Mouse (Mus musculus) monocyte, adult 2 months (primary cell): ENCODE measurements around the gene Trp53.
"Not testable (repeated sequence)": the region's sequence is repeated elsewhere in the genome, so short reads cannot be mapped to it uniquely, and the experiment has no call there.

Experiments
- DNase-seq, 2 experiments: peaks; one replicate each; pipeline ENCODE4 v3.0.0; 2022; ENCODE audit warnings: low spot score in 2 of 2, low read depth in 1 of 2

Trp53 gene

DNA sequence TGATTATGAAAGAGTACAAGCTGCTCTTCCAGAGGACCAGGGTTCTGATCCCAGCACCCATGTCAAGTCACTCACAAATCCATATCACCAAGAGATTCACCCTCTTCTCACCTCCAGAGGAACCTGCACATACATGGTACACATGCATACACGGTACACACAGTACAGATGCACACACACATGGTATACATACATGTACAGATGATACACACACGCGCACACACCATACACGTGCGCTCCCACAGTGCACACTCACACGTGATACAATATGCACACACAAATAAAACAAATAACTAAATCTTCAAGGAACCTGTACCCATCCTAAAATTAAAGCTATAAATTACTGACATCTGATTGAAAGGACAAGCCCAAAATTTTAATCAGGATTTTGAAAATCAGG, 14.7 kb downstream of the Trp53 start:
- no peak for DNase-seq

DNA sequence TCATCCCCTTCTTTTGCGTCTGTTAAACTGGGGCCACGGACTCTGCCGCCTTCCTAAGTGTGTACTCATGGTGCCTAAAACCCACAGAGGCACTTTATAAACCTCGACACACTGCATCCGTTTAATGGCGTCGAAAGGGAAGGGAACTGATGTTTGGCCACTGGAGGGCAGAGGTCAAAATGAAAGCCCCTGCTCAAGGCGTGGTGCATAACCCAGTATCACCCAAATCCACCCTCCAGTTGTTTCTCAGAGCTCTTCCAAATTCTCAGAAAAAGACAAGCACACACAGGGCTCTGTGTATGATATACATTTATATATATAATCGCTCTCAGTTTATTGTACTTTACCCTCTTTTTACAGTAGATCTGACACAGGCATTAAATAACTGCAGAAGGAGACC, 19.3 kb downstream of the Trp53 start:
- DNase-seq = no peak

DNA sequence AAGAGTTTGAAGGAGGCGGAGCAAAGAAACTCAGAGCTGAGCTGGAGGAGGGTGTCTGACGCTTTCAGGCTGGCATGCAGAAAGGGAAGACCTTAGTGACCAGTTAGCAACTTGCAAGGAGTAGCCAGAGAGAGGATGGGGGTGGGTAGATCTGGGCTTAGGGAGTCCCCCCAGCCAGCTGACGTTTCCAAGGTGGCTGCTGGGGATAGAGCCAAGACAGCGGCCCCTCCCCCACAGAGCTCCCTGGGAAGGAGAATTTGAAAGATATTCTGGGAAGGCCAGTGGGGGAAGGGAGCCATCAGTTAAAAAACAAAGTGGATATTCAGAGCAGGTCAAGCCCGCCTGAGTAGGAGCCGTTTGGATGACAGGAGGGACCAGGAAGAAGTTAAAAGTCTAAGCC, 19.9 kb downstream of the Trp53 start:
- no peak for DNase-seq

DNA sequence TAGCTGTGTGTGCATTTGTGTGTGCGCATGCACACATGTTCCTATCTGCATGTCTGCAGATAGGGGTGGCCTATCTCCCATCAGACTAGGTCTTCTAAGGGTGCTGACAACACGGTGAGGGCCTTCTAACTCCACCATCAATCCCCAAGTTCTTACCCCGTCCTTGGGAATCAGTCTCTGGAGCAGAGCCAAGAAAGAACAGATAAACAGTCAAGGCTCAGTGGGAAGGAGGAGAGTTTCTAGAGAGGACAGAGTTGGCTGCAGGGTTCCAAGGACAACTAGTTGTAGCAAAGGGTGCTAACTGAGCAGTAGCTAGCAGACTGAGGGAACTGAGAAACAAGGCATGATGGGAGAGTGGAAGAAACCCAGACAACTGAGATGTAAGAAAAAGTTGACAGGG, 21.6 kb downstream of the Trp53 start:
- DNase-seq = no peak

DNA sequence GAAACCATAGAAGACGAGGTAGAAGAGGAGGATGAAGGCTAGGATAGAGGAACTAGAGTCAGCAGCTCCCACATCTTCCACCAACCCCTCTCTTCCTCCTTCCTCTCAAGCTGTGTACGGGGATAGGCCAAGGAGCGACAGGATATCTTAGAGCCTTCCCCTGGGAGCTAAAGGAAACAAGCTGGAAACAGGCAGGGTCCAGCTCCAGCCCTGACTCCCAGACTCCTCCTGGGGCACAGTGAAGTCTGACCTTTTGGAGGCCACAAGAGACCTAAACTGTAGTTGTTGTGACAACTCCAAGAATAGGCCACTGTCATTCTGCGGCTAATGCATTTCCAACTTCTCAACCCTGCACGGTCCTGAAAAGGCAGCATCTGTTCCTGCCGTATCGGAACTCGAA, 23.4 kb downstream of the Trp53 start:
- DNase-seq = no peak

DNA sequence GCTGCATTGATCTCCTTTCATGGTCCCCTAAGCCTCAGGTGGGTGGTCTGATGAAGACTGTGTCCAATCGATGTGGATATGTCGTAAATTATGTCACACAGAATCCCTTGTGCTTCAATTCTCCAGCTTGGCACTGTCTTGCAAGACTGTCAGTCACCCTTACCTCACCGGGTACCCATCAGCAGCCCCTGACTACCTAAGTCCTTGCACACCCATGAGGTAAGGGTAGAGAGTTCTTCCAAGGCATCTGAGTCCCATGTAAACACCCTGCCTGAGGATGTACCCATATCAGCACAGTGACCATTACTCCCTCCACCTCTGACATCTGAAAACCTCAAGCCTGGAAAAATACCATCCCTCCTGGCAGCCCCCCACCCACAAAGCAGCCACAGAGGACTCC, 24.2 kb downstream of the Trp53 start:
- DNase-seq = no peak

DNA sequence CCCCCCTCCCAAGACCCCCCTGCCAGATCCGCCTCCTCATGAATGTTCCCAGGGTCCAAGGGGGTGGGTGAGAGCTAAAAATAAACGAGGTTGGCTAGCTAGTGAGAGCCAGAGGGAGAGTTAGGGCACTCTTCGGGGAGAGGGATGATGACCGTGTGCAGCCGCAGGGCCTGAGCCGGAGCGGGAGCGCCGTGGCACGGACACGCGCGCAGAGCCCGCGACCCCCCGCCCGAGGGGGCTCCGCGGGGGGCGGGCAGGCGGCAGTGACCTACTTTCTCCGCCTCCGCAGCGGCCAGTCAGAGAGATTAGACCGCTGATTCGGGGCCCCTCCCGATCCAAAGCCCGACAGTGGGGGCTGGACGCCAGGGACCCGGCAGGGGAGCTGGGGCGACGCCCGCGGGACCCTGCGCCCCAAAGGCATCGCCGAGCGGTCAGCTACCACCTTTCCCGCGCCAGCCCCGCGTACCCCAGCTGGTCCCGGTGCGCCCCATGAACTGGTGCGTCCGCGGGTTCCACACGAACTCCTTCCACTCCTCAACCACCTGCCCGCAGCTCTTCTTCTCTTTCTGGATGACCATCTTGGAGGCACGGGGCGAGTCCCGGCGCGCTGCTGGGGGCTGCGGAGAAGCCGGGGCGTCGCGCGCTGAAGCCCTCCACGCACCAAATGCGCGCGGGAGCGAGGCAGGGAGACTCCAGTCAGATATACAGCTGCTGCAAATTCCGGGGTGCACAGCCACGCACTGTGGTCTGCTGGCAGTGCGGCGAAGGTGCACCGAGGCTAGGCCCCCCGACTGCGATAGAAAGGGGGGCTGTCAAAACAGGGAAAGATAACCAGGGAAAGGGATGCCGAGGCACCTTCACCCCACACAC, 24.9 kb downstream of the Trp53 start:
- no peak for DNase-seq

DNA sequence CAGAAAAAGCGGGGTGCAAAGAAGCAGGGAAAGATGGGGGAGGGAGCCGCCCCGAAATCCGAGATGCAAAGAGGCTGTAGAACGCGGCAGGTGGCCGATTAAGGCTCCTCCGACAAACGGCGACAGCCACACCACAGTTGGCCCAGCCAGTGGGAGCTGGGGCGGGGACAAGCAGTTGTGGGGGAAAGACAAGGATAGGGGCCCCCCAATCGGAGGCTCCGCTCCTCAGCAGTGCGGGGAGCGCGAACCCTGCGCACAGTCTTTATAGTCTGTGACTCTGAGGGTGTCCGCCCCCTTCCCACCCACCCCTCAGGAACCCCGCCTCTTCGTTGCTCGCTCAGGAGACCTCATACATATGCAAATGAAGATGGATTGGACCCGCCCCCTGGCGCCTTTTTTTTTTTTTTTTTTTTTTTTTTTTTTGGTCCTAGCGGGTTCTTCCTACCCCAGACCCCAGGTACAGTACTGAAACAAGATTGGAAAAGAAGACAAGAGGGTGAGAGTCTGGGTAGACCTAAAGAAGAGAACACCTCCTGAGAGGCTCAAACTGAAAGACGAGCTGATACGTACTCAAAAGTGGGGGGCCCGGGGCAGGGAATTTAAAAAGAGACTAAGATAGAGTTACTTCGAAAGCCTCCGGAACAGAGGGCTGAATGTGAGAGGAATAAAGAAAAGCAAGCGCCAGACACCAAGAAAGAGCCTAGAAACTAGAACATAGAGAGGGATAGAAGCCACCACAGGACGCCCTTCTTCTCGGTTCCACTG, 25.7 kb downstream of the Trp53 start, which contains the start of gene Atp1b2:
Atp1b2 (minus strand) TSS at position 217 of the 765 bp plus-strand sequence.
- DNase-seq = no peak

DNA sequence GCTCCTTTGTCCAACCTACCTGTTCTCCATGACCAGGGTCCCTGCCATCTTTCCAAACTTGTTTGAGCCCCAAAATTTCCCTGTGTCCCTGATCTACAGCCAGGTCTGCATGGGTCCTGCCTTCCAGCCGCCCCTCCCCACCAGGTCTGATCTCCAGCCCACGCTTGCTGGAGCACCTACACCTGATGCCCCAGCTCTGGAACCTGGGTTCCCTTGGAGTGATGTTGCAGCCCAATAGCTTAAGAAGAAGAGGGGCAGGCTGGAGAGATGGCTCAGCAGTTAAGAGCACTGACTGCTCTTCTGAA, 26.3 kb downstream of the Trp53 start:
- no peak for DNase-seq

DNA sequence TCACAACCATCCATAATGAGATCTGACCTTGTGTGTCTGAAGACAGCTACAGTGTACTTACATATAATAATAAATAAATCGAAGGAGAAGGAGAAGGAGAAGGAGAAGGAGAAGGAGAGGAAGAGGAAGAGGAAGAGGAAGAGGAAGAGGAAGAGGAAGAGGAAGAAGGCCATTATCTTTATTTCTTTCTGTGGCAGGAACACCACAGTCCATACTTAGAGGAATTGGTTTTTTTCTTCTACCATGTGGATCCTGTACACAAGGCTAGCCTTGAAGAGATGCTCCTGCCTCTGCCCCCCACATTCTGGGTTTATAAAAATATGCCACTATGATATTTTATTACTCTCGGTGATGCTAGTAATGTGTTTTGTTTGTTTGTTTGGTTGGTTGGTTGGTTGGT, 26.7 kb downstream of the Trp53 start:
- no peak for DNase-seq

DNA sequence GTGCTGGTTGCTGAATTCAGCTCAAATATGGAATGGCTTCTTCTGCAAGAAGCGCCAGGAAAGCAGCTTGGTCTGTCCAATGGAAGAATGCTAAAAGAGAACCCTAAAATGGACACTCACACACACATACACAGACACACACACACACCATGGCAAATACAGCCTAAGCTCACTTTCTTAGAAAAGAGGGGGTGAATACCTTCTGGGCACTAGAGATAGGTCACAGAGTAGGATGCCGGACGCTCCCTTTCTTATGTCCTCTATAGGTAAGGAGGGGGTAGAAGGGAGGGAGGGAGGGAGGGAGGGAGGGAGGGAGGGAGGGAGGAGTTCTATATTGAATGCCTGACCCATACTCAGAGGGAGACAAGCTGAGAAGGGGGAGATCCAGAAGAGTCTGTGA, 28.4 kb downstream of the Trp53 start:
- DNase-seq = no peak

DNA sequence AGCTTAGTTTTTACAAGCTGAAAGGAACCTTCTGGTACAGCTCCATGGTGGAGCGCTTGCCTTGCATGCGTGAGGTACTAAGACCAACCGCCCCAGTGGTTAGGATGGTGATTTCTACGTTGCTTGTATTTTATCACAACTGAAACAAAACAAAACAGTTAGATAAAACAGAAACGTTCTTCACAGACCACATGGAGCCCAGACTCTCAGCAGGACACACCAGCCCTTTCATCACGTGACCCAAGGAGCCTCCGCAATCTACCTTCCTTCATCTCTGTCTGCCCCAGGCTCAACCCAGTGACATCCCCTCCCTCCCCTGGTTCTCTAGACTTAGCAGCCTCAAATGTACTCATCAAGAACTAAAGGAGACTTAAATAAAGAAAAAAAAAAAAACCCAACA, 29.3 kb downstream of the Trp53 start:
- no peak for DNase-seq

DNA sequence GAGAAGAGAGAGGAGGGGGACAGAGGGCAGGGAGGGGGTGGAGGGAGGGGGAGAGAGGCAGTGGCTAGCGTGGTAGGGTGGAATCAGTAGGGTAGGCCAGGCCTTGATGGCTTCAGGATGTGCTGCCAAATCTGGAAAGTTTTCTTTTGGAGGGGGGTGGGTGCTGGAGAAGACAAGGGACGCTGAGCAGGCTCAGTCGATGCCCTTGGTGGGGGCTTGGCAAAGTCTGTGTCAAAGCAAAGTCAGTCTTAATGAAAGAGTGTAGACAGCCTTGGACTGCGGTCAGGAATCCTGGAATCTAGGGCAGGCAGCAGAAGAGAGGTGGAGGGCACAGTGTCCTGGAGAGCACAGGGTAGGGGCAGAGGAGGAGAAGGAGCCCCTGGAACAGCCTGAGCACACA, 30.7 kb downstream of the Trp53 start:
- no peak for DNase-seq

DNA sequence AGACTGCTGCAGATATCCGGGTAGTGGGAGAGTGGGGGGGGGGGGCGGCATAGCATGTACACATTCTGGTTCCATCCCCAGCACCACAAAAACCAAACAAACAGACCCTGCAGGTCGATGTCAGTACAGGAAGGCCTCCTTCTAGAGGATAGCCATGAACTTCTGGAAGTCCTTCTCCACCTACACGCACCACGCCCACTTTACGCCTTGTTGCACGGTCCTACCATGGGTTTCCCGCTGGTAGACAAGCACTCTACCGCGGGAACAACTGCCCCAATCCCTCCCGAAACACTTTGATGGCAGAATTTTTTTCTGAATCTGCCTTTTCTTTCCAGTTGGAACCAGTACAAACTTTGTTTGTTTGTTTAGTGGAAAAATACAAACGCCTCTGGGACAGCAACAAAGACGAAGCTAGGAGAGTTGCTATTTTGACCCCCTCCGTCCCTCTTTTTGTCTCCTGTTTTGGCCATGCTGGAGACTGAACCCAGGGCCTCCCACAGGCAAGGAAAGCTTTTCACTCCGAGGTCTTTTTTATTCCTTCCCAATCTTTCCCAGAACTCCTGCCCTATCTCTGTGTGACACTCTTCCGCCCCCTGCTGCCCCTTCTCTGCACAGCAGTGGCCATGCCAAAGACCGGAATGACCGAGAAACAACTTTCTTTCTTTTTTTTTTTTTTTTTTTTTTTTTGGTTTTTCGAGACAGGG, 33.5 kb downstream of the Trp53 start:
- DNase-seq = peak in 1 of 2 experiments; percentile 43

DNA sequence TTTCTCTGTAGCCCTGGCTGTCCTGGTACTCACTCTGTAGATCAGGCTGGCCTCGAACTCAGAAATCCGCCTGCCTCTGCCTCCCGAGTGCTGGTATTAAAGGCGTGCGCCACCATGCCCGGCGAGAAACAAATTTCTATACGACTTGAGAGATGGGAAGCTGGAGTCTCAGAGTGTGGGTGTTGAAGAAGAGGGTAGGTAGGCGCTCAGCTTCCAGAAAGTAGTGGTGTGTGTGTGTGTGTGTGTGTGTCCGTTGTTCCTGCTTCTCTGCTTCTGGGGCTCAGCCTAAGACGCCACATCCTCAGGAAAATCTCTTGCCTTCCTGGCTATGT, 34.1 kb downstream of the Trp53 start:
- DNase-seq = not testable (repeated sequence)

DNA sequence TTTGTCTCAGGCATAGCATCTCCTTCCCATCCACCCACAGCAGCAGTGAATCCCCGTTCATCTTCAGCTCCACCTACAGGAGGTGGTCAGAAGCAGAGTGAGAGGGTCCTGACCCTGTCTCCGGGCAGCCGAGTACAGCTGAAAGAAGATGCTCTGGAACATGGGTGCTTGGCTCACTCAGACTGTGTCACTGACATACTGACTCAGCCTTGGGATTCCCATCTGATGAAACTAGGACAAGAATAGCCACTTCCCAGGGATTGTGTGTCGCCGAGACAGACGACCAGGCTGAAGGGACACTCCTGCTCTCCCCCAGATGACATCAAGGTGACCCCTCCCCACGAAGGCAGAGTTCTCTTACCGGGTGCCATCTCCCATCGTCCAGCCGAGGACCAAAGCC, 36.6 kb downstream of the Trp53 start:
- no peak for DNase-seq

DNA sequence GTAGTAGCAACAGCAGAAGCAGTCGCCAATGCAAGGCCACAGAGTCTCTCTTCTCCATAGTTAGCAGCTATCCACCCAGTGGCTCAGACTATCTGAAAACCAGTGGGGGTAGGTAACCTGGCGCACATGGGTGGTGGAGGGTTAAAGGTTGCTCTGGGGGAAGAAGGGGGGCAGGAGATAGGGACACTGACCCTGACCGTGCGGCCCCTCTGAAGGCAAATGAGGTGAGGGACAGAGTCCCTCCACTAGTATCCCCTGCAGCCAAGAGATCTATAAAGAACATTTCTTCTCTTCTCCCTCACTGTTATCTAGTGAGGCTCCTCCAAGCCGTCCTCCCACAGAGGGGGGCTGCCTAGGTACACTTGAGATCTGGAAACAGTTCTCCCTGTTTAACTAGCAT, 37.6 kb downstream of the Trp53 start, which contains the start of gene Shbg:
Shbg (minus strand) TSS at position 101 of the 400 bp plus-strand sequence.
- no peak for DNase-seq

DNA sequence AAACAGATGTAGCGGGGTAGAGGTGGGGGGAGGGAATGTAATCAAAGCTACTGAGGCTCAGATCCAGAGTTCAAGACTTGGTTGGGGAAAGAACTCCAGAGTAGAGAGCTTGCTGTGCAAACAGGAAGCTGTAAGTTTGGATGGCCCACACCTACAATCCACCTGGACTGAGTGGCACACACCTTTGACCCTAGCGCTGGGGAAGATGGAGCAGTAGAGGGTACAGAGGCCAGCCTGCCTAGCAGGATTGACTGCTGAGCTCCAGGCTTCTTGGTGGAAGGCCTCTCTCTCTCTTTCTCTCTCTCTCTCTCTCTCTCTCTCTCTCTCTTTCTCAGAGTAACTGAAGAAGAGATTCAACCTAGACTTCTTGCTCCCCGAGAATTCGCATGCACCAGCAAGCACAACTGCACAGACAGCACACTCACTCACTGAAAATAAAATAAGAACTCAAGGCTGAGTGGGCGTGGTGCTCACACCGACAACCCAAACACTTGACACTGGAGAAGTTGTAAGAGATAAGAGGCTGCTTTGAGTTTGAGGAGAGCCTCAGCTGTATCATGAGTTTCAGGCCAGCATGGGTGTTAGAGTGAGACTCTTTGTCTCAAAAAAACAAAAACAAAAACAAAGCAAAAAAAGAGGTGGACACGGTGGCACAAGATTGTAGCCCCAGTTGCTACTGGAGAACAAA, 40.4 kb downstream of the Trp53 start:
- DNase-seq = no peak

DNA sequence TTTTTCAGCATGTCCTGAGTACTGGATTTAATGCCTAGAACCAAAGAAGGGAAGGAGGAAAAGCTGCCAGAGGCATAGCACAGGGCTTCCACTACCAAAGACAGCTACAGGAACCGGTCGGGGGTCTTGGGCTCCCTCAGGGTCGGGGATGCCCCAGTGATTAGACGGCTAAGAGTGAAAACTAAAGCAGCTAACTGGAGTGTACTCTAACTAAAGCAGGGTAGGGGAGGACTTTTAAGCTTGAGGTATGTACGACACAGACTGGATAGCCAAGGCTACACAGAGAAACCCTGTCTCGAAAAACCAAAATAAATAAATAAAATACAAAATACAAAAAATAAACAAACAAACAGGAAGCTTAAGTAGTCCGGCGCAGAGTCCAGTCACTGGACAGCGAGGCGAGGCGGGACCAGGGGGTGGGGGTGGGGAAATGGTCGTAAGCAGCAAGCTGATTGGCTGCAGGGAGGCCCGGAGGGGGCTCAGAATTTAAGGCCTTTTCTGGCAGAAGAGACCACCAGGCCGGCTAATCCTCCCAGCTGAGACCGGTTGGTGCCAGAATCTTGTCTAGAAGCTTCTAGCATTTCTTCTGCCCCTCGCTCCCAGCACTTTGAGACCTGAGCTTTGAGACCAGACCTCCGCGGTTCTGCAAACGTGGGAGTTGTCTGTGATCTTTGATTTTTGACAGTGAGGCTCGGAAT, 41.6 kb downstream of the Trp53 start, which contains the start of gene Sat2:
Sat2 (plus strand) TSS at position 454 of the 698 bp plus-strand sequence.
- DNase-seq = no peak

DNA sequence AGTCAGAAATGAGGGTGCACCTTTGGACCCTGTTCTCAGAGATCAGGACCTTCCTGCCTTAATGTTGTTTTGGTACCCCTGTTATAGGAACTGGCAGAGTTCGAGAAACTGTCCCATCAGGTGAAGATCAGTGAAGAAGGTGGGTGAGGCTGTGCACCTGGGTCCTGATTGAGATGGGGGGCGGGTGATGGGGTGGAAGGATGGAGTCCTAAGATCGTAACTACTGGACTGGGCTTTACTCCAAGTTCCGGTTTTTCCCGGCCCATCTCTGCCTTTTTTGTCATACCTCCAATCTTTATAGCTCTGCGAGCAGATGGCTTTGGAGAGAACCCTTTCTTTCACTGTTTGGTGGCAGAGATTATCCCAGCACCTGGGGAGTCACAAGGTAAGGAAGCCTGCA, 42.2 kb downstream of the Trp53 start:
- no peak for DNase-seq

DNA sequence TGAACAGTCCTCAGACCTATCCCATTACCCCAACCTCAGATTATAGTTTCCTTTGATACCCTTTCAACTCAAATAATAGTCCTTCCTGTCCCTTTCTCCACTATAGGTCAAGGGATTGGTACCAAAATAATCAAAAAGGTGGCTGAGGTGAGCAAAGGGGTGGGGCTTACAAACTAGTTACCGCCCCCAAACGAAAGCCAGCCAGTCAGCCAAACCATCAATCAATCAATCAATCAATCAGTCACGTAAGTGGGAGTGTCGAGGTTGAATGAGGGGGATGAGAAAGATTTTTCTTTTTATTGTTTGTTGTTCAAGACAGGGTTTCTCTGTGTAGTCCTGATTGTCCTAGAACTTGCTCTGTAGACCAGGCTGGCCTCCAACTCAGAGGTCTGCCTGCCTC, 42.8 kb downstream of the Trp53 start:
- no peak for DNase-seq
